Mouse (Mus musculus): Measurements from ENCODE around the gene Abhd16a. TPM values are rescaled to one million over a fixed set of nuclear protein-coding genes. Genes with fewer than 3 reads are reported as not detected.
A peak's percentile ranks its signal among the peaks of the same experiment; 100 is the strongest.

Gene Abhd16a
- total and polyA plus RNA-seq, 3 experiments = 28.9 to 80.6 (median 35.6) TPM

- Histone ChIP-seq H3K4me3 (ENCODE audit: low read depth, low read length) (no peak overlapping the region), H3K4me1 (ENCODE audit: insufficient read depth, low read depth, low read length) (peaks cover 43% of the 10 kb centered on the region), H3K9me3 (replicated peaks) (peaks cover 3% of the 10 kb centered on the region), H3K27me3 (ENCODE audit: insufficient read depth, low read length) (no peaks in the 10 kb centered on the region), H3K36me3 (replicated peaks) (peaks cover 100% of the 10 kb centered on the region)
- DNase-seq (ENCODE audit: low spot score) (no peak), ATAC-seq (ENCODE audit: extremely low read depth, insufficient number of reproducible peaks, low FRiP score, poor library complexity, severe bottlenecking) (no peak)
- TF ChIP-seq GATA1 (IDR thresholded peaks at IDR 0.05; ENCODE audit: borderline replicate concordance, low read length) = no peak
- no peak for TF ChIP-seq TAL1 (conservative IDR thresholded peaks at IDR 0.05; ENCODE audit: low read depth, low read length)
- TF ChIP-seq POLR2AphosphoS5 (IDR thresholded peaks at IDR 0.05; ENCODE audit: insufficient replicate concordance, low read depth, low read length) = no peak
- TF ChIP-seq CTCF (IDR thresholded peaks at IDR 0.05; ENCODE audit: low read depth, low read length) = no peak
- TF ChIP-seq GATA2 (IDR thresholded peaks at IDR 0.05; ENCODE audit: borderline replicate concordance, low read depth, low read length) = no peak
Measured at GRCm38 (mm10) chr17:35141971-35142370, 52.9 kb downstream of the Abhd16a start.

- peaks cover 3% of the 10 kb centered on the region for H3K9me3 ChIP-seq (replicated peaks)
- no peaks in the 10 kb centered on the region for H3K27me3 ChIP-seq (ENCODE audit: insufficient read depth, low read length)
- H3K36me3 ChIP-seq (replicated peaks) = peaks cover 99% of the 10 kb centered on the region
- no peak for DNase-seq (ENCODE audit: low spot score)
- TF ChIP-seq GATA2 (IDR thresholded peaks at IDR 0.05; ENCODE audit: borderline replicate concordance, low read depth, low read length) = no peak
- TF ChIP-seq POLR2AphosphoS5 (IDR thresholded peaks at IDR 0.05; ENCODE audit: insufficient replicate concordance, low read depth, low read length) = peak; percentile 89; the same call in 1 of the 2 replicates
- no peak overlapping the region for H3K4me3 ChIP-seq (ENCODE audit: low read depth, low read length)
- H3K4me1 ChIP-seq (ENCODE audit: insufficient read depth, low read depth, low read length) = peaks cover 18% of the 10 kb centered on the region; the same call in 1 of the 2 replicates
- no peak for ATAC-seq (ENCODE audit: extremely low read depth, insufficient number of reproducible peaks, low FRiP score, poor library complexity, severe bottlenecking)
Measured at GRCm38 (mm10) chr17:35146139-35146538, 57.1 kb downstream of the Abhd16a start.

- DNase-seq (ENCODE audit: low spot score) = no peak
- Histone ChIP-seq H3K36me3 (replicated peaks) (peaks cover 98% of the 10 kb centered on the region), H3K9me3 (replicated peaks) (peaks cover 3% of the 10 kb centered on the region), H3K4me3 (ENCODE audit: low read depth, low read length) (no peak overlapping the region), H3K4me1 (ENCODE audit: insufficient read depth, low read depth, low read length) (peaks cover 14% of the 10 kb centered on the region; the same call in 1 of the 2 replicates), H3K27me3 (ENCODE audit: insufficient read depth, low read length) (no peaks in the 10 kb centered on the region)
- ATAC-seq (ENCODE audit: extremely low read depth, insufficient number of reproducible peaks, low FRiP score, poor library complexity, severe bottlenecking) = no peak
- TF ChIP-seq GATA2 (IDR thresholded peaks at IDR 0.05; ENCODE audit: borderline replicate concordance, low read depth, low read length) (no peak), GATA1 (IDR thresholded peaks at IDR 0.05; ENCODE audit: borderline replicate concordance, low read length) (no peak), CTCF (IDR thresholded peaks at IDR 0.05; ENCODE audit: low read depth, low read length) (no peak), TAL1 (conservative IDR thresholded peaks at IDR 0.05; ENCODE audit: low read depth, low read length) (no peak), POLR2AphosphoS5 (IDR thresholded peaks at IDR 0.05; ENCODE audit: insufficient replicate concordance, low read depth, low read length) (no peak; the same call in 1 of the 2 replicates)
Measured at GRCm38 (mm10) chr17:35147348-35147747, 58.3 kb downstream of the Abhd16a start.

- TF ChIP-seq GATA1 (IDR thresholded peaks at IDR 0.05; ENCODE audit: borderline replicate concordance, low read length) = no peak
- TF ChIP-seq POLR2AphosphoS5 (IDR thresholded peaks at IDR 0.05; ENCODE audit: insufficient replicate concordance, low read depth, low read length) = peak; percentile 68; the same call in 1 of the 2 replicates
- ATAC-seq (ENCODE audit: extremely low read depth, insufficient number of reproducible peaks, low FRiP score, poor library complexity, severe bottlenecking) = no peak; the same call in 1 of the 2 replicates
- DNase-seq (ENCODE audit: low spot score) = no peak
Measured at GRCm38 (mm10) chr17:35147922-35148639, 59.0 kb downstream of the Abhd16a start.

GRCm38 (mm10) chr17:35152121-35152520 is 63.1 kb downstream of the Abhd16a start:
- DNase-seq (ENCODE audit: low spot score) (no peak), ATAC-seq (ENCODE audit: extremely low read depth, insufficient number of reproducible peaks, low FRiP score, poor library complexity, severe bottlenecking) (no peak)
- H3K36me3 ChIP-seq (replicated peaks) = peaks cover 98% of the 10 kb centered on the region
- H3K9me3 ChIP-seq (replicated peaks) = no peaks in the 10 kb centered on the region
- no peaks in the 10 kb centered on the region for H3K27me3 ChIP-seq (ENCODE audit: insufficient read depth, low read length)
- no peak overlapping the region for H3K4me3 ChIP-seq (ENCODE audit: low read depth, low read length)
- no peak for TF ChIP-seq GATA1 (IDR thresholded peaks at IDR 0.05; ENCODE audit: borderline replicate concordance, low read length)
- no peak for TF ChIP-seq CTCF (IDR thresholded peaks at IDR 0.05; ENCODE audit: low read depth, low read length)
- no peak for TF ChIP-seq GATA2 (IDR thresholded peaks at IDR 0.05; ENCODE audit: borderline replicate concordance, low read depth, low read length)
- no peak for TF ChIP-seq POLR2AphosphoS5 (IDR thresholded peaks at IDR 0.05; ENCODE audit: insufficient replicate concordance, low read depth, low read length)
- no peak for TF ChIP-seq TAL1 (conservative IDR thresholded peaks at IDR 0.05; ENCODE audit: low read depth, low read length)
- peaks cover 38% of the 10 kb centered on the region for H3K4me1 ChIP-seq (ENCODE audit: insufficient read depth, low read depth, low read length)

More at GRCm38 (mm10) chr17:35147922-35148639, 59.0 kb downstream of the Abhd16a start:
- H3K4me1 ChIP-seq (ENCODE audit: insufficient read depth, low read depth, low read length) = peaks cover 18% of the 10 kb centered on the region; the same call in 1 of the 2 replicates
- no peaks in the 10 kb centered on the region for H3K27me3 ChIP-seq (ENCODE audit: insufficient read depth, low read length)
- no peak overlapping the region for H3K4me3 ChIP-seq (ENCODE audit: low read depth, low read length)
- peaks cover 3% of the 10 kb centered on the region for H3K9me3 ChIP-seq (replicated peaks)
- peaks cover 98% of the 10 kb centered on the region for H3K36me3 ChIP-seq (replicated peaks)

Other genes with a start within 250 kb of the Abhd16a start
Only the 20 nearest of the 44 such genes appear.
- gene Vars, start 88.3 kb upstream of the Abhd16a start, total RNA-seq (2014; fragmentation: Nextera tagmentation) = 262 and 289 TPM in 2 replicates
- 99.3 and 130 TPM in 2 replicates for gene Vars, start 88.3 kb upstream of the Abhd16a start, total RNA-seq (2017)
- 1,339 and 1,437 TPM in 2 replicates for gene Vars, start 88.3 kb upstream of the Abhd16a start, polyA plus RNA-seq (2012)
- 0.53 and 0.60 TPM in 2 replicates for gene Vwa7, start 72.7 kb upstream of the Abhd16a start, total RNA-seq (2014; fragmentation: Nextera tagmentation)
- 3.5 TPM in 2 replicates for gene Vwa7, start 72.7 kb upstream of the Abhd16a start, total RNA-seq (2017)
- 1.5 TPM in 2 replicates for gene Vwa7, start 72.7 kb upstream of the Abhd16a start, polyA plus RNA-seq (2012)
- 35.3 and 35.5 TPM in 2 replicates for gene Sapcd1, start 61.2 kb upstream of the Abhd16a start, total RNA-seq (2014; fragmentation: Nextera tagmentation)
- 156 and 206 TPM in 2 replicates for gene Sapcd1, start 61.2 kb upstream of the Abhd16a start, total RNA-seq (2017)
- 90.0 and 101 TPM in 2 replicates for gene Sapcd1, start 61.2 kb upstream of the Abhd16a start, polyA plus RNA-seq (2012)
- gene Msh5, start 42.5 kb upstream of the Abhd16a start, total RNA-seq (2014; fragmentation: Nextera tagmentation) = 41.7 and 45.5 TPM in 2 replicates
- gene Msh5, start 42.5 kb upstream of the Abhd16a start, total RNA-seq (2017) = 11.8 and 12.4 TPM in 2 replicates
- gene Msh5, start 42.5 kb upstream of the Abhd16a start, polyA plus RNA-seq (2012) = 11.3 and 11.5 TPM in 2 replicates
- 211 and 218 TPM in 2 replicates for gene Clic1, start 39.3 kb upstream of the Abhd16a start, total RNA-seq (2014; fragmentation: Nextera tagmentation)
- 562 and 724 TPM in 2 replicates for gene Clic1, start 39.3 kb upstream of the Abhd16a start, total RNA-seq (2017)
- gene Clic1, start 39.3 kb upstream of the Abhd16a start, polyA plus RNA-seq (2012) = 233 and 258 TPM in 2 replicates
- gene Ddah2, start 30.2 kb upstream of the Abhd16a start, total RNA-seq (2014; fragmentation: Nextera tagmentation) = 52.4 and 70.3 TPM in 2 replicates
- gene Ddah2, start 30.2 kb upstream of the Abhd16a start, total RNA-seq (2017) = 179 and 180 TPM in 2 replicates
- gene Ddah2, start 30.2 kb upstream of the Abhd16a start, polyA plus RNA-seq (2012) = 242 and 291 TPM in 2 replicates
- gene Ly6g6c, start 23.9 kb upstream of the Abhd16a start, total RNA-seq (2014; fragmentation: Nextera tagmentation) = not detected in 2 replicates
- gene Ly6g6c, start 23.9 kb upstream of the Abhd16a start, total RNA-seq (2017) = 0.16 TPM in 1 of 2 replicates, not detected in the other
- gene Ly6g6c, start 23.9 kb upstream of the Abhd16a start, polyA plus RNA-seq (2012) = not detected in 2 replicates
- not detected in 2 replicates for gene Mpig6b, start 23.1 kb upstream of the Abhd16a start, total RNA-seq (2014; fragmentation: Nextera tagmentation)
- gene Mpig6b, start 23.1 kb upstream of the Abhd16a start, total RNA-seq (2017) = 0.06 TPM in 1 of 2 replicates, not detected in the other
- not detected in 2 replicates for gene Mpig6b, start 23.1 kb upstream of the Abhd16a start, polyA plus RNA-seq (2012)
- gene Ly6g6e, start 12.4 kb upstream of the Abhd16a start, total RNA-seq (2014; fragmentation: Nextera tagmentation) = not detected in 2 replicates
- gene Ly6g6e, start 12.4 kb upstream of the Abhd16a start, total RNA-seq (2017) = not detected in 2 replicates
- 0.36 TPM in 1 of 2 replicates, not detected in the other for gene Ly6g6e, start 12.4 kb upstream of the Abhd16a start, polyA plus RNA-seq (2012)
- not detected in 2 replicates for gene Ly6g6d, start 11.2 kb upstream of the Abhd16a start, total RNA-seq (2014; fragmentation: Nextera tagmentation)
- gene Ly6g6d, start 11.2 kb upstream of the Abhd16a start, total RNA-seq (2017) = 0.58 TPM in 1 of 2 replicates, not detected in the other
- gene Ly6g6d, start 11.2 kb upstream of the Abhd16a start, polyA plus RNA-seq (2012) = 2.0 and 3.6 TPM in 2 replicates
- not detected in 2 replicates for gene Ly6g6f, start 3.7 kb upstream of the Abhd16a start, total RNA-seq (2014; fragmentation: Nextera tagmentation)
- gene Ly6g6f, start 3.7 kb upstream of the Abhd16a start, total RNA-seq (2017) = 0.23 and 0.27 TPM in 2 replicates
- 0.10 and 0.24 TPM in 2 replicates for gene Ly6g6f, start 3.7 kb upstream of the Abhd16a start, polyA plus RNA-seq (2012)
- not detected in 2 replicates for gene Ly6g5c, start 19.0 kb downstream of the Abhd16a start, total RNA-seq (2014; fragmentation: Nextera tagmentation)
- gene Ly6g5c, start 19.0 kb downstream of the Abhd16a start, total RNA-seq (2017) = not detected in 2 replicates
- gene Ly6g5c, start 19.0 kb downstream of the Abhd16a start, polyA plus RNA-seq (2012) = not detected in 2 replicates
- not detected in 2 replicates for gene Ly6g5b, start 26.2 kb downstream of the Abhd16a start, total RNA-seq (2014; fragmentation: Nextera tagmentation)
- 0.82 and 0.93 TPM in 2 replicates for gene Ly6g5b, start 26.2 kb downstream of the Abhd16a start, total RNA-seq (2017)
- 0.10 and 0.12 TPM in 2 replicates for gene Ly6g5b, start 26.2 kb downstream of the Abhd16a start, polyA plus RNA-seq (2012)
- gene Gpank1, start 32.2 kb downstream of the Abhd16a start, total RNA-seq (2014; fragmentation: Nextera tagmentation) = 38.0 and 45.9 TPM in 2 replicates
- gene Gpank1, start 32.2 kb downstream of the Abhd16a start, total RNA-seq (2017) = 49.0 and 54.0 TPM in 2 replicates
- gene Gpank1, start 32.2 kb downstream of the Abhd16a start, polyA plus RNA-seq (2012) = 87.0 and 99.4 TPM in 2 replicates
- gene Csnk2b, start 32.8 kb downstream of the Abhd16a start, total RNA-seq (2014; fragmentation: Nextera tagmentation) = 466 and 494 TPM in 2 replicates
- 431 and 460 TPM in 2 replicates for gene Csnk2b, start 32.8 kb downstream of the Abhd16a start, total RNA-seq (2017)
- 74.4 and 79.6 TPM in 2 replicates for gene Csnk2b, start 32.8 kb downstream of the Abhd16a start, polyA plus RNA-seq (2012)
- 5.9 and 9.3 TPM in 2 replicates for gene D17H6S53E, start 37.1 kb downstream of the Abhd16a start, total RNA-seq (2014; fragmentation: Nextera tagmentation)
- gene D17H6S53E, start 37.1 kb downstream of the Abhd16a start, total RNA-seq (2017) = 22.1 and 24.1 TPM in 2 replicates
- gene D17H6S53E, start 37.1 kb downstream of the Abhd16a start, polyA plus RNA-seq (2012) = 12.5 and 12.8 TPM in 2 replicates
- not detected in 2 replicates for gene Apom, start 42.8 kb downstream of the Abhd16a start, total RNA-seq (2014; fragmentation: Nextera tagmentation)
- 0.22 and 0.23 TPM in 2 replicates for gene Apom, start 42.8 kb downstream of the Abhd16a start, total RNA-seq (2017)
- 0.10 and 0.11 TPM in 2 replicates for gene Apom, start 42.8 kb downstream of the Abhd16a start, polyA plus RNA-seq (2012)
- 160 and 182 TPM in 2 replicates for gene Bag6, start 45.9 kb downstream of the Abhd16a start, total RNA-seq (2014; fragmentation: Nextera tagmentation)
- 60.7 and 69.5 TPM in 2 replicates for gene Bag6, start 45.9 kb downstream of the Abhd16a start, total RNA-seq (2017)
- gene Bag6, start 45.9 kb downstream of the Abhd16a start, polyA plus RNA-seq (2012) = 686 and 799 TPM in 2 replicates
- gene Prrc2a, start 75.6 kb downstream of the Abhd16a start, total RNA-seq (2014; fragmentation: Nextera tagmentation) = 773 and 873 TPM in 2 replicates
- 35.3 and 36.8 TPM in 2 replicates for gene Prrc2a, start 75.6 kb downstream of the Abhd16a start, total RNA-seq (2017)
- gene Prrc2a, start 75.6 kb downstream of the Abhd16a start, polyA plus RNA-seq (2012) = 1,534 and 1,682 TPM in 2 replicates
- gene Aif1, start 86.8 kb downstream of the Abhd16a start, total RNA-seq (2014; fragmentation: Nextera tagmentation) = 3.1 TPM in 1 of 2 replicates, not detected in the other
- gene Aif1, start 86.8 kb downstream of the Abhd16a start, total RNA-seq (2017) = 2.1 and 3.2 TPM in 2 replicates
- 0.17 TPM in 1 of 2 replicates, not detected in the other for gene Aif1, start 86.8 kb downstream of the Abhd16a start, polyA plus RNA-seq (2012)

Measured in G1E (cell line).